Mouse (Mus musculus) midbrain, embryonic 10.5 days (tissue): ENCODE results near the gene Mid1. TPM values are rescaled to one million over a fixed set of nuclear protein-coding genes. Genes with fewer than 3 reads are reported as not detected.

Experiments
- DNase-seq: peaks from one replicate; pipeline ENCODE4 v3.0.0-alpha.2; 2017; ENCODE audit warnings: low spot score
- H3K27ac ChIP-seq: fragments of 300-500 bp; sonication (generic); replicated peaks from 2 replicates; pipeline ENCODE4 v1.5.1; 2016; ENCODE audit warnings: mild to moderate bottlenecking
- H3K27me3 ChIP-seq: fragments of 300-500 bp; sonication (generic); 2 replicates; pipeline ENCODE4 v1.6.1; 2016; ENCODE audit warnings: low read depth, mild to moderate bottlenecking; ENCODE audit not compliant: poor library complexity, severe bottlenecking
- H3K36me3 ChIP-seq: fragments of 300-500 bp; sonication (generic); 2 replicates; pipeline ENCODE4 v1.6.1; 2016; ENCODE audit warnings: mild to moderate bottlenecking, moderate library complexity
- H3K4me1 ChIP-seq: fragments of 300-500 bp; sonication (generic); 2 replicates; pipeline ENCODE4 v1.6.1; 2016
- H3K4me3 ChIP-seq: fragments of 300-500 bp; sonication (generic); 2 replicates; pipeline ENCODE4 v1.5.1; 2016; ENCODE audit warnings: mild to moderate bottlenecking, moderate library complexity
- H3K9me3 ChIP-seq: fragments of 300-500 bp; sonication (generic); replicated peaks from 2 replicates; pipeline ENCODE4 v1.6.1; 2016; ENCODE audit warnings: mild to moderate bottlenecking
- WGBS: fragments of 180-500 bp; shearing (Covaris S2); methylation state at CpG from one replicate; pipeline ENCODE4 v1.1.7; 2016; 5-methylcytosine and 5-hydroxymethylcytosine counted together
- polyA plus RNA-seq: library from polyadenylated mRNA; unstranded; fragments of >200 nt; fragmentation: Nextera tagmentation; extraction: Ambion mirVana; gene quantifications from 2 replicates; pipeline ENCODE4 v1.2.1, GENCODE M21; 2016

The Mid1 gene
- polyA plus RNA-seq, 1 experiment from 2014 or later, result 22.4 TPM

DNA sequence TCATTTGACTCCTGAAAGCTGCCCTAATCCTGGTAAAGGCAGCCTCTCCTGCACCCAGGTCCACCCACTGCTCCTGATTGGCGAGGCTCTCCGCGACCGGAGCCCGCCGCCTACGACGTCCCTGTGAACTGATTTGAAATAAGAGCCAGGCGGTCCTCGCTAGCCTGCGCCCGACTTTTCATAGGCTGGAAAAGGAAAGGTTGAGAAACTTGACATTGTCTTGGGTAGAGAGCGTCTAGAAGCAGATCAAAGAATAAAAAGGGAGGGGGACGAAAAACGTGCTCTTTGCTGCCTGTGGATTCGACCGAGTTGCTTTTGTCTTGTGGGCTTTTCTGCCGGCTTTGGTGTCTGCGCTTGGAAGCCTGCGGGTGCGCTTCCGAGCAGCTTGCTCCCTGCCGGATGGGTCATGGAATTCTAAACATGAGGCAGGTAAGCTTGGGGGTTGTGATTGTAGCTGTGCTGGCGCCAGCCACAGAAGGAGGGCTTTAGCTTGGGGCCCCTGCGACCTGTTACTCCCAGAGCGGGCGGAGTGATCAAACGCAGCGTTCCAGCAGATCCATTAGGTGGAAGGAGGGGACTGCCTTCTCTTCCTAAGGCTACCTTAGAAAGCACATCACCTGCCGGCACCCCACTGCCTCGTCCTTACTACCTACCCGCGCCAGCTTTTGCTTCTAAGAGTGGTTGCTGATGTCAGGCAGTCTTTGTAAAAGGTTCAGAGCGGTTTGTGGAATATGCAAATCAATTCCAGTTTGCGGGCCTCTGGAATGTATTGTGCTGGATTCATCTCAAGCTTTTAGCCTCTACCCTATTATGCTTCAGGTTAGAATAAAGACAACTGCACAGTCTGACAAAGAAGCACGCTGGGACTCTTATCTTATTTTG lies 194.7 kb downstream of the Mid1 start:
- Histone ChIP-seq H3K4me1 (peaks cover 42% of the 10 kb centered on the region), H3K4me3 (peak overlapping the region; percentile 71), H3K27me3 (peaks cover 83% of the 10 kb centered on the region), H3K36me3 (no peaks in the 10 kb centered on the region), H3K27ac (peak overlapping the region; percentile 90), H3K9me3 (no peaks in the 10 kb centered on the region)
- WGBS, result 12% methylated on average over 36 of the region's 36 CpGs
- peak; percentile 83 for DNase-seq

- peak overlapping the region; percentile 90 for H3K27ac ChIP-seq
- peaks cover 42% of the 10 kb centered on the region for H3K4me1 ChIP-seq
- peak; percentile 20 for DNase-seq
- no peaks in the 10 kb centered on the region for H3K9me3 ChIP-seq
- H3K27me3 ChIP-seq, result peaks cover 77% of the 10 kb centered on the region
- H3K36me3 ChIP-seq, result no peaks in the 10 kb centered on the region
- H3K4me3 ChIP-seq, result peak overlapping the region; percentile 71
- WGBS, result 10% methylated on average over 13 of the region's 13 CpGs
Observed at GRCm38 (mm10) chrX:169880363-169880711, 195.3 kb downstream of the Mid1 start.

DNA sequence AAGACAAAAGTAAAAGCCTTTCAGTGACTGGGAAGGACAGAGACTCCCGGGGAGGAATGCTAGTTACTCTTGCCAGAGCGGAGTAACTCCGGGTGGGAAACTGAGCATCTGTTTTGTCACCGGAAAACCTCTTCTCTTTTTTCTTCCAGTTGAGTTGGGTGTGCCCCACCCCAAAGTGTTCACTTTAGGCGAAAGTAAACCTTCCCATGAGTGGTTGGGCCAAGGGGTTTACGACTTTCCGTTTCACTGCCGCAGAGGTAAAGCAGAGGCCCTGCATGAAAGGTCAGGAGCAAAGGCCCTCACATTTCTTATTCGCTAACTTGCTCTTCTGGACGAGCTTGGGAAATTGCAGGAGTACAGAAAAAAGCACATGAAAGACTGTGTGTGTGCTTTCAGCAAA lies 195.8 kb downstream of the Mid1 start:
- H3K9me3 ChIP-seq, result no peaks in the 10 kb centered on the region
- H3K27me3 ChIP-seq, result peaks cover 76% of the 10 kb centered on the region
- peaks cover 42% of the 10 kb centered on the region for H3K4me1 ChIP-seq
- no peaks in the 10 kb centered on the region for H3K36me3 ChIP-seq
- WGBS, result 22% methylated on average over 10 of the region's 10 CpGs
- peak overlapping the region; percentile 71 for H3K4me3 ChIP-seq
- H3K27ac ChIP-seq, result peak overlapping the region; percentile 90
- no peak for DNase-seq

- DNase-seq, result peak; percentile 19
- H3K27me3 ChIP-seq, result peaks cover 74% of the 10 kb centered on the region
Observed at GRCm38 (mm10) chrX:169881253-169882219, 196.5 kb downstream of the Mid1 start.

DNA sequence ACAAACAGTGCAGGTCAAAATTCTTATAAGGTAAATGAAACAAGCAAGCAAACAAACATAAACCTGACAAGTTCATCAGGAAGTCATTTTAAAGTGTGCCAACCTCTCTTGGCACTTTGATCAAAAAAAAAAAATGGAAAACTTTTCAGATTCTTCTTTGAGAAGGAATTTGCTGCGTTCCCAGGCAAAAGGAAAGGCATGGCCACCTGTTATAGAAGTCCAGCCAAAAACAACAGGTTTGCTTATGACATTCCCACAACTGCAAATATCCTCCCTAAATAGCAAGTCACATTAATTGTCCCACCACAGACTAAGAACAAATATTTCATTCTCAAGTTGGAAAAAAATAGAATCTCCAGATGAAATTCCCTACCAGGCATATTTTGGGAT lies 197.2 kb downstream of the Mid1 start:
- 71% methylated on average over 1 of the region's 1 CpGs for WGBS
- no peak for DNase-seq
- peaks cover 74% of the 10 kb centered on the region for H3K27me3 ChIP-seq
- H3K36me3 ChIP-seq, result no peaks in the 10 kb centered on the region
- H3K4me1 ChIP-seq, result peaks cover 42% of the 10 kb centered on the region
- peak overlapping the region; percentile 90 for H3K27ac ChIP-seq
- no peaks in the 10 kb centered on the region for H3K9me3 ChIP-seq
- H3K4me3 ChIP-seq, result peak overlapping the region; percentile 71

More at GRCm38 (mm10) chrX:169881253-169882219, 196.5 kb downstream of the Mid1 start:
- peak overlapping the region; percentile 90 for H3K27ac ChIP-seq
- H3K4me1 ChIP-seq, result peaks cover 42% of the 10 kb centered on the region
- WGBS, result 27% methylated on average over 10 of the region's 10 CpGs
- peak overlapping the region; percentile 71 for H3K4me3 ChIP-seq
- no peaks in the 10 kb centered on the region for H3K36me3 ChIP-seq
- no peaks in the 10 kb centered on the region for H3K9me3 ChIP-seq

DNA sequence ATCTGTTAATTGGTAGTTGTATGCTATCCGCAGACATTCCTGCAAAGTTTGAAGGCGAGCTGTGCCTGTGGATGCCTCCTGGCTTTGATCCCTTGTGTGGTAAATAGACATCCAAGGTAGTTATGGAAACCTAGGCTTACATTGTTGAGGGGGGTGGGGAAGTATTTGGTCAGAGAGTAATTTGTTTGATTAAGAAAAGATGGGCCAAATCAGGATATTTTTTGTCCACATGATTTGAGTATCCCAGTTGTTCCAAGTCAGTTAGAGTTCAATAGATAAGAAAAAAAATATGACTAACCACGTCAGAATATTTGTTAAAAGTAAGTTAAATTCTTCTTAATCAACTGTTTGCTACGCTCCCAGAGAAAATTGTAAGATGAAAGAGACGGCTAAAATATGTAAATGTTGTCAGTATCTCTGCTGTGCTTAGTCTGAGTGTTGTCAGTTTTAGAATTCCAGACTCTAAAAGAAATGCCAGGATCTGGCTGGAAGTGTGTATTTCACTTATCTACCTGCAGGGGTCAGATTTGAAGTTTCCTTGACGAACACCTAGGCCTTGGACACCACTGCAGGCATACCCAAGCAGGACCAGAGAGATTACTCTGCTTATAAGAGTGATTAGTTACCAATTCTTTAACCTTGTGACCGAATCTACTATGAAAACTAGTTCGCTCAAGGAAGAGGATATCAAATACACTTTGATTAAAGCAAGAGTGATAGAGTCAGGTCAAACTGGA lies 198.7 kb downstream of the Mid1 start:
- H3K36me3 ChIP-seq, result peaks cover 3% of the 10 kb centered on the region
- peaks cover 38% of the 10 kb centered on the region for H3K4me1 ChIP-seq
- H3K9me3 ChIP-seq, result no peaks in the 10 kb centered on the region
- peak overlapping the region; percentile 71 for H3K4me3 ChIP-seq
- peaks cover 68% of the 10 kb centered on the region for H3K27me3 ChIP-seq
- 46% methylated on average over 8 of the region's 8 CpGs for WGBS
- 0 out of 2 replicates have a peak overlapping the region, but pooled peaks have one; percentile 38 for H3K27ac ChIP-seq
- no peak for DNase-seq

DNA sequence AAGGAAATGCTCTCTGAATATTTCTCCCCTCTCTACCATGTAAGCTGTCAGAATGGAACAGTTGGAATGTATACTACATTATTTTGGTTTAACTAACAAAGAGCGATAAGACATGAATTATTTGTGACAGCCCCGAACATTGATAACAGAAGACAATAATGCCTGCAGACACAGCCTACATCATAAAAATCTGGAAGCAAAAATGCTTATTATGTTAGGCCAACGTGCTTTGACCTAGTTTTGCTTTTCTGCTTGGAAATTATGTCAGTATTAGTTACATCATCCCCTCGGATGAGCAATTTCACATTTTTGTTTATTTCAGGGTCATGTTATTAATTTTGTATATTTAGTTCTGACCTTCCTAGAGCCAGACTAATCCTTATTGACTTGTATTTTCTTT lies 205.5 kb downstream of the Mid1 start:
- H3K4me3 ChIP-seq, result no peak overlapping the region
- WGBS, result 82% methylated on average over 4 of the region's 4 CpGs
- peaks cover 3% of the 10 kb centered on the region for H3K36me3 ChIP-seq
- H3K27ac ChIP-seq, result no peak overlapping the region
- peaks cover 15% of the 10 kb centered on the region for H3K4me1 ChIP-seq
- no peaks in the 10 kb centered on the region for H3K9me3 ChIP-seq
- peaks cover 65% of the 10 kb centered on the region for H3K27me3 ChIP-seq
- DNase-seq, result no peak

GRCm38 (mm10) chrX:169892100-169892499 lies 207.1 kb downstream of the Mid1 start:
- DNase-seq, result no peak
- peaks cover 17% of the 10 kb centered on the region for H3K4me1 ChIP-seq
- H3K27me3 ChIP-seq, result peaks cover 56% of the 10 kb centered on the region
- no peak overlapping the region for H3K4me3 ChIP-seq
- no peak overlapping the region for H3K27ac ChIP-seq
- H3K36me3 ChIP-seq, result peaks cover 3% of the 10 kb centered on the region
- H3K9me3 ChIP-seq, result no peaks in the 10 kb centered on the region

GRCm38 (mm10) chrX:169892631-169893030 lies 207.6 kb downstream of the Mid1 start:
- no peak overlapping the region for H3K4me3 ChIP-seq
- peaks cover 22% of the 10 kb centered on the region for H3K4me1 ChIP-seq
- H3K36me3 ChIP-seq, result peaks cover 3% of the 10 kb centered on the region
- H3K9me3 ChIP-seq, result no peaks in the 10 kb centered on the region
- peaks cover 57% of the 10 kb centered on the region for H3K27me3 ChIP-seq
- H3K27ac ChIP-seq, result no peak overlapping the region
- 79% methylated on average over 2 of the region's 2 CpGs for WGBS
- no peak for DNase-seq

DNA sequence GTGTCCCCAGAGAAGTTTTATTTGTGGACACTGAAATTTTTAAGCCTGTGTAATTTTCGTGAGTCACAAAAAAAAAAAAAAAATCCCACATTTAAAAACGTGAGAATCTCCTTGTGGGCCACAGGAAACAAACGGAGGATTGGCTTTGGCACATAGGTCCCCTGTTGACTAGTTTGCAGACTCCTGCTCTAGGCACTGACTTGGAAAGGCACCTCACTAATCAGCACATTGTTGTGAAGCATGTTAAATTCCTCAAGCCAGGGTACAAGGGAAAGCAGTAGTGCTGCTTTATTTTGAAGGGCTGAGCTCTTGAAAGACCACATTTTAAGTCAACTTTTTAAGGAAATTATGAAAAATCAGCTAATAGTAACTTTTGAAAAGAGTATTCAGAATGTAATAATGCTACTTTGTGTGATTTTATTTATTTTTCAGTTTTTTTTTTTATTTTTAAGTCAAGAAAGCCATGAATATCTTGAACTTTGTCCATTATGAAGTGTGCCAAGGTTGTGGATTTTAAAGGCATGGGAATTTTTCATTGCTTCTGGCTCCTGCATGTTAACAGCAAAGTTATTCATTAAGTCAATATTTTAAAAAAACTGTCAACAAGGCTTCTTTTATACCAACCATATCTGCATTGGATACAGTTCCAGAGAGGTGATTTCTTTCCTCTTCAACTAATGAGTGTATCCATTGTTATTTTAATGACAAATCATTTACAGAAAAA lies 214.4 kb downstream of the Mid1 start:
- DNase-seq, result no peak
- no peak overlapping the region for H3K27ac ChIP-seq
- H3K36me3 ChIP-seq, result no peaks in the 10 kb centered on the region
- H3K9me3 ChIP-seq, result no peaks in the 10 kb centered on the region
- H3K27me3 ChIP-seq, result peaks cover 72% of the 10 kb centered on the region
- H3K4me1 ChIP-seq, result peaks cover 61% of the 10 kb centered on the region
- 20% methylated on average over 3 of the region's 3 CpGs for WGBS
- no peak overlapping the region for H3K4me3 ChIP-seq

- Histone ChIP-seq H3K27ac (no peak overlapping the region), H3K9me3 (no peaks in the 10 kb centered on the region), H3K4me3 (no peak overlapping the region), H3K4me1 (peaks cover 84% of the 10 kb centered on the region), H3K27me3 (peaks cover 77% of the 10 kb centered on the region), H3K36me3 (no peaks in the 10 kb centered on the region)
- DNase-seq, result no peak
Observed at GRCm38 (mm10) chrX:169902860-169903259, 217.9 kb downstream of the Mid1 start.

- 58% methylated on average over 2 of the region's 2 CpGs for WGBS
Observed at GRCm38 (mm10) chrX:169903656-169904055, 218.7 kb downstream of the Mid1 start.

More at GRCm38 (mm10) chrX:169903656-169904055, 218.7 kb downstream of the Mid1 start:
- Histone ChIP-seq H3K36me3 (no peaks in the 10 kb centered on the region), H3K27ac (no peak overlapping the region), H3K4me1 (peaks cover 85% of the 10 kb centered on the region), H3K4me3 (no peak overlapping the region), H3K9me3 (no peaks in the 10 kb centered on the region), H3K27me3 (peaks cover 78% of the 10 kb centered on the region)
- no peak for DNase-seq
